Mouse (Mus musculus) c-Kit-positive CD71-positive TER-119-negative erythroid progenitor cells, embryonic 14.5 days (primary cell): ENCODE data around the gene Rgs10.

ENCODE experiments used
- DNase-seq: peaks from one replicate; pipeline ENCODE4 v3.0.0-alpha.2; 2013; ENCODE audit warnings: low read depth

The Rgs10 gene

DNA sequence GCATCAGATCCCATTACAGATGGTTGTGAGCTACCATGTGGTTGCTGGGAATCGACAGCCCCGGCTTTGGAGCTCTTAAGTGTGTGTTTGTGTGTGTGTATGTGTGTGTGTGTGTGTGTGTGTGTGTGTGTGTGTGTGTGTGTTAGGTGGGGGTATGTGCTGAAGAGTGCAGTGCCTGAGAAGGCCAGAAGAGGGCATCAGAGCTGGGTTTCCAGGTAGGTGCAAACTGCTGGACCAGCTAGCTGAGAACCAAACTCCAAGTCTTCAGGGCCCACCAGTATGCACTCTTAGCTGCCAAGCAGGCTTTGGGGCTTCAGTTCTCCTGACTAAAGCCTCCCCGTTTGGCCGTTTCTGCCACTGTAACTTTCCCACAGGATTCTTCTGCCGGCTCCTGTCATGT lies 10.3 kb downstream of the Rgs10 start:
- DNase-seq: no peak

DNA sequence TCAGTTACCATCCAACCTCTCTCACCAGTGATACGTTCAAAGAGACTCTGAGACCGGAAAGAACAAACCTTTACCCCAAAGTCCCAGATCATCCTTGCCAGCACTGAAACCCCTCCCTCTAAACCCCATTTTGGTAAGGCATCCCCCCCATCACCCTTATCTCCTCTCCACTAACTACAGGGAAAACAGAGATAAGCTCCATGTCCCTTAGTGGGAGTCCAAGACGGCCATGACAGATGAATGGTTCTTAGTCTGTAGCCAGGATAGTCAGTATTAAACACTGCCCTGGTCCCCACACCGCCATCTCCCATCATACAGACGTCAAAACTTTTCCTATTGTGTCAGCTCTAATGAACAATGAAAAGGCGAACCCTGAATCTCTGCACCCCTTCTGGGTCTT lies 14.6 kb downstream of the Rgs10 start:
- no peak for DNase-seq

DNA sequence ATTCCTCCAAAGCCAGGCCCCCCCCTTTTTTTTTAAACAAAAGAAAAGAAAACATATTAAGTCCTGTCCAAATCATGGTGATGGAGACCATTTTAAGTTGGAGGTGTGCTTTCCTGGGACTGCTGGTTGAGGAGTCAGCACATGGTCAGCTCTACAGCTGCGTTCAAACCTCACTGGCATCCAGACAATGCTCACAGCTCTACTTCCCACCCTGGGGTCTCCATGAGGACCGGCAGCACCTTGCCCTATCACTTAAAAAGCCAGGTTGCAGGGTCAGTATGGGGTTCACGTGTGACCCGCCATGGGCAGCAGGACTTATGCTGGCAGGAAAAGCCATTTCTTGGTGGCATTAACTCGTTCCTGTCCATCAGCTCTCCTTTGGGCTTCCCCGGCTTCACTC lies 15.0 kb downstream of the Rgs10 start:
- DNase-seq: no peak

DNA sequence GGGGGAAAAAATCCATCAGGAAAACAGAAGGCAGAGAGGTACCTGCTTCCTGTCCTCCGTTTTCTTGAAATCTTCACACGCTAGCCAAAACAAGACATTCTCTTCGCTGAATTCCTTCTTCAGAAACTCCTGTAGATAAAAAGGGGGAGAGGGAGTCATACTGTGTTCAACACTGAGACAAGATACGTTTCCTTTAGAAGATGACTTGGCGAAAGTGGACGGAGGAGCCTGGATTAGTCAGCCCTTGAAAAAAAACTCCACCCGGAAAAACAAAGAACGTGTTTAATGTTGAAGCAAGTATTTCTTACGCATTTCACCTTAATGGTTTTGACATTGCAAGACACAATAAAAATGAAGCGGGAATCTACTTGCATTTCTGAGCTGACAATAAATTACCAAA lies 15.4 kb downstream of the Rgs10 start:
- no peak for DNase-seq

DNA sequence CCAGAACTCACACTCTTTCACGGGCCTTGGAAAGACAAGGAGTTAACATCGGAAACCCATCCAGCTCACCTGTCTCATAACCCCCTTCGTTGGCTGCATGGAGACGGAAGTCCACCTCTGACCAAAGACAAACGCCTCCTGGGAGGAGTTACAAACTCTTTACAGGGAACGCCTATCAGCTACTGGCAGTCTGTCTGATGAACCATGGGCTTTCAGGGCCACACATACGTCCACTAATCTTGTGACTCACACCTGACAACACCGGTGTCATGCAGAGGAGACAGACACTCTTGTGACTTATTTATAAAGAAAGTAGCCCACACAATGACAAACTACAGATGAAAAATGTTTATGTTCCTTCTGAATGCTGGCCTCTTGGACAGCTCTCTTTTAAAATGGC lies 16.0 kb downstream of the Rgs10 start:
- no peak for DNase-seq

DNA sequence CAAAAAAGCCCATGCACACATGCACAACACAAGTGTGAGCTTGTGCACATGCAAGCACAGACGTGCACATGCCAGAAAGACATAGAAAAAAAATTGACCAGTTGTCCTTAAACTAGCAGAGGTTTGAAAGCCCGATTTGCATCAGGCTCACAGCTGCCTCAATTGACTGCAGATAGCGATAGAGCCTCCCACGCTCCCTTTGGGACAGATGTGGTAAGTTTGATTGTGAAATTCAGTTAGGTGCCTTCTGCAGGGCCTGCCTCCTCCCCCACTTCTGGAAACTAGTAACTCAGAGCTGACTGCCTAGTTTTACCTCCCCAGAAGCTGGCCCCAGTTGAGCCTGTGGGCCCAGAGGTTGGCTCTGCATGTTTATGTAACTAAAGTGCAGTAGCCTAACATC lies 19.9 kb downstream of the Rgs10 start:
- peak; percentile 88 for DNase-seq

DNA sequence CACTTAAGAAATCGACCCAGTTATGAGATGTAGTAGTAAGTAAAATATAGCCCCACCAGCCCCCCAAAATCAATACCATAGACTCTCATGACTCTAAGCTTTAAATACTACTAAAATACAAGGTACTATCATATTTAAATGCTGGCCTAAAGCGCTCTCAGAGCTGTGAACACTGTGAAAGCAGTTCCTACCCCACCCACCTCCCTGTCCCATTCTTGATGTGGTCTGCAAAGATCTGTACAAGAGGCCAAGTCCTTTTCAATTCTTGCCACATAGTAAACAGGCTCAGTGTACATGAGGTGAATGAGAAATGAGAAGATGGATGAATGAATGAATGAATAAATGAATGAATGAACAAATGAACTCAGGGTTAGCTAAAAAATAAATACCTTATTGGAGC lies 21.5 kb downstream of the Rgs10 start:
- DNase-seq: no peak

DNA sequence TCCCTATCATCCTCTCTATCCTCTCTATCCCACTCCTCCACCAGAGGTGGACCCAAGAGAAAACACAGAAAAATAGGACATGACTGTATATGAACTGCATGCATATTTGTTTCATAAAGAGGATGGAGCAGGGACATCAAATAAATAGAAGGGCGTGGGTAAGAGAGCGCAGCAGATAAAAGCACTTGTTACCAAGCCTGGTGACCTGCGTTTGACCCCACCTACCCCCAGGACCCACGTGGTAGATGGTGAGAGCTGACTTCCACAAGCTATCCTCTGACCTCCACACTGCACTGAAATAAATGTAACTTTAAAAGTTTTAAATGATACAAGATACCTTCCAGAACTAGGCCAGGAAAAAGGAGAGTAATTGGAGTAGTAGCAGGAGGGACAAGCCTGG lies 24.8 kb downstream of the Rgs10 start:
- DNase-seq: no peak

DNA sequence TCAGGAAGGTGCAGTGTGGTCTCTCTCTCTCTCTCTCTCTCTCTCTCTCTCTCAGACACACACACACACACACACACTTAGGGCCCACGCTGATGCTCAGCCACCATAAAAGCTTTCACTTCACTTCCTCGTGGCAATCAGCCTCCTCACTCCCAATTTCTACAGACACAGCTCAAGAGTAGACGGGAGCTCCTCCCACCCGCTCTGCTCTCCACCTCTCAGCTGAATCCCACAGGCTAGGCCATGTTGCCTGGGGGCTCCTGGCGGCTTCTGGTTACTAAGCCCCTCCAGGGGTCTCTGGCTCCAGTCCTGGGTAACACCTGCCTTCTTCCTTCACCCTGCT lies 25.6 kb downstream of the Rgs10 start:
- no peak for DNase-seq

DNA sequence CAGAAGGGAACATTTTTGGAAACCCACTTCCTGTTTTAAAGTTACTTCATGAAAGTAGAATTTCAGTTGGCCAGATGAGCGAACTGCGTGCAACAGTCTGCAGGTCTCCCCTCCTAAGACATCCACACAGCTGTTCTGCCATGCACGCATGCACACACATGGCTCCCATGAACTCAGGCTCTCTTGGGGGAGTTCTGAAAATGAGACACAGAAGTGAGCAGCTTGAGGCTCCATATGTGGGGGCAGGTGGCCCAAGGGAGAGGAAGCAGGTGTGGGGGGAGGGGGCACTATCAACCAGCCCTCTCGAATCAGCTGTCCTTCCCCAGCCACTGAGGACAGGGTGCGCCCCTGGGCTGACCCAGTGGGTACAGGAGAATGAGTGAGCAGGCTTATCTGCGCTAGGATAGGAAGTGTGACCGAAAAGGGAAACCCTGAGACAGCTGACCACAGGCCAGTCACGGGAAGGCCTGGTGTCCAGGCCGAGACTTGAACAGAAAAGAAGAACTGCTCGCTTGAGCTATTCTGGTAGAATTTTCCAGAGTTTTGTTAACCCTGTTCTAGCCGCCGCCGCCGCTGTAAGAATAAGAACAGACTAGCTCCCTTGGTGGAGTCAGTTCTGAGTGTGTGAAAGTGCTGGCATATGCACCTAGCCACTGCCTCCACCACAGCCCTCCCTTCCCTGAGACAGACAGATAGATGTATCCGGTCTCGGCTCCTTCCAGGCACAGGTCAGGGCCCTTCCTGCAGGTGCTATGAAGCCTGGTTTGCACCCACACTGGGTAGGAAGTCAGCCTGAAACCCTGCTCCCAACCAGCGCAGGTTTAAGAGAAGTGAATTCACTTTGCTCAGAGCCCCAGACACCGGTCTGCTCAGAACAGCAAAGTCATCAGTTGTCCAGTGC lies 26.2 kb downstream of the Rgs10 start:
- no peak for DNase-seq

DNA sequence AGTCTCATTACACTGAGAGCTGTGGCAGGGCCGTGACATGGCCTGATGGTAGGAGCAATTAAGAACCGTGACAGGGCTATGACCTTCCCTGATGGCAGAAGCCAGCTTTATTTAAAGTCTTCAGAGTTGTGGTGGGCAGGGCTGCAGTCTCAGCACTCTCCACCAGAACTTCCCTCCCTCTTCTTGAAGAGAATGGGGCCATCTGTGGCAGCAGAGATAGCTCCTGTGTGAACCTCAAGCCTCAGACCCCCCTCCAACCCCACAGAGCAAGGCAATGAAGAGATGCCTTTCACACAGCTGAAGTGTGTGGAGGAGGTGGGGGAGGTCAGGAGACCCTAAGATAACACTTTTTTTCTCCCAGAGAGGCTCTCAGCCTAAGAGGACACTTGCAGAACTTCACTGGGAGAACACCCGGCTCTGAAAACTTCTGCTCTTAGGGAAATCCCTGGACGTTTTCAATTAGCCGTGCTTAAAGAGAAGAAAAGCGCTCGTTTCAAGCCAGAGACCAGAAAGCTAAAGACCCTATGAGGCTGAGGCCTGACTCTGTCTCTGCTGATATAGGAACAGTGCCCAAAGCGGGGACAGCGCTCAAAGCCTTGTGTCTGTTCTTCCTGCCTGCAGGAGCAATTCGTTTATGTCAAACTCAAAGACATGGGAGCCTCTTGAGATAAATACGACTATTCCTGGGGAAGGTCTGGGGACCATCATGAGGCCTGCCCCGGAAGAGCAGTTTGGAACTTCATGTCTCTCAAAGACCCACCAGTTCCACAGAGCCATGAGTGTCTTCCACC lies 27.1 kb downstream of the Rgs10 start:
- DNase-seq: no peak

DNA sequence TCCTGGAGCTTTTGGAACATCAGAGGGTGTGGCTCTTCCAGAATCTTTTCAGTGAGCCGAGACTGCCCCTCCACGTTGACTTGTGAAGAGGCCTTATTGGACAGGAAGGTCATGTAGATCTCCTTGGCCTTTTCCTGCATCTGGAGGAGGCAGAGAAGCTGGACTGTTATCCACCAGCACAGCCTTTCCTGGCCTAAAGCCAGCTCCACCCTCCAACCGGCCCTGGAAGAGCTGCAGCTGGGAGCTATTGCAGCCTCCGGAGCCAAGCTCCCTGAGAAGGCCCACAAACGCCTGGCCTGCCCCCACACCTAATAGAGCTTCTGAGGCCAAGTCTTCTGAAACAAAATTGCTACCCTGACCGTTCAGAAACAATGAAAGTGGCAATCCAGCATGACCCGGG lies 29.6 kb downstream of the Rgs10 start:
- no peak for DNase-seq

DNA sequence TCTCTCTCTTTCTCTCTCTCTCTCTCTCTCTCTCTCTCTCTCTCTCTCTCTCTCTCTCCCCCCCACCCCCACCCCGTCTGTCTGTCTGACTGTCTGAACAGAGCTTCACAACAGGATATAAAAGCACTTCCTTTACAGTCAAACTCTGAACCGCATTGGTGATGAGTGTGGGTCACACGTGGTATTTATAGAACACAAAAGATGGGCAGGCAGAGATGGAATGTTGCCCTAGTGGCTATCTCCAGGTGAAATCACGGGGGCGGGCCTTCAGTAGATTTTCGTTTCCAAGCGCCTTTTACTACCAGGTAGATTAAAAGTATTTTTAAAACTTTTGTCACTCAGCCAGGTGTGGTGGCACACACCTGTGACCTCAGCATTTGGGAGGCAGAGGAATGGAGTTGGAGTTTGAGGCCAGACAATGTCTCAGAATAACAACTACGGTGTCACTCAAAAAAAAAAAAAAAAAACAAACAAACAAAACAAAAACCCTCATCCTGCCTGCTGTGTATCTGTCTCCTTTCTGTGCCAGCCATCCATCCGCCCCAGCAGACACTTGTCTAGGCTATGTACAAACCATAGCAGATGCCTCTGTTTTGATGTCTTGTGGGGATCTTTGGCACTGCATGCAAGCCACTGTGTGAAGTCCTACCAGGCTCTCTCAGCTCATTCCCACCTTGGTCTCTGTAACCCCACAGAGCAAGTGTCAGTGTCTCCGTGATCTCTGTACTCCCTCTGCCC lies 34.7 kb downstream of the Rgs10 start:
- no peak for DNase-seq

DNA sequence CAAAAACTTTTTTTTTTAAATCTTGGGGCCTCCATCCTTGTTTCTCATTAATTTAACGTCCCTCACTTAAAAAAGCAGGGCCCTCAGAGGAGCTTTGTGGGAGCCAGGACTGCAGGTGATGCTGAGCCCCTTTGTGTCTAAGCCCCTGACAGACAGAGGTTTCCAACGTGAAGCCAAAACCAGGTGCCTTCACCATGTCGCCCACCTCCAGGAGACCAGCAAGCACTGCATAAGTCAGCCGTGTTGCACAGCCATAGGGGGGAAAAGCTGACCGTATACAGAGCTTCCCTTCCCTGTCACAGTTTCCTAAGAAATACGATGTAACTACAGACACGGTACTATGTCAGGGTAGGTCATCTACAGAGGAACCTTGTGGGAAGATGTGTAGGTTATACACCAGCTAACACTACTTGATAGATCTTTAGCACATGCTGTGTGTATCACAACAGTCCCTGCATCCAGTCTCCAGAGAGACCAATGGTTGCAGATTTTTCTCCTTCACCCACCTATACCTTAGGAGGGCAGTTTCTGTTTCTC lies 35.3 kb downstream of the Rgs10 start:
- no peak for DNase-seq

DNA sequence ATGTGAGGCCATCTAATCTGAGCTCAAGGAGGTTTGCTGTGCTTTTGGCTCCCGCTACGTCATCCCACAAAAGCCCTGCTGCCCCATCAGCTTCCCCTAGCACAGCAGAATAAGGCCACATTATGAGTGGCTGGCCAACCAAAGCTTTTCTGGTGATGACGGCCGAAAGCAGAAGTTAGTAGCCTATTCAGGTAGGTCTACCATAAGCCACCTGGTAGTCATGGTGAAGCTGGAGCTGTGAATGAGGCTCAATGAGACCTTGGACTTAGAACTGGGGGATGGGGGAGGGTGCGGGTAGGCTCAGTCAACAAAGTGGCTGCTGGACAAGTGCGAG lies 36.1 kb downstream of the Rgs10 start:
- DNase-seq: no peak

DNA sequence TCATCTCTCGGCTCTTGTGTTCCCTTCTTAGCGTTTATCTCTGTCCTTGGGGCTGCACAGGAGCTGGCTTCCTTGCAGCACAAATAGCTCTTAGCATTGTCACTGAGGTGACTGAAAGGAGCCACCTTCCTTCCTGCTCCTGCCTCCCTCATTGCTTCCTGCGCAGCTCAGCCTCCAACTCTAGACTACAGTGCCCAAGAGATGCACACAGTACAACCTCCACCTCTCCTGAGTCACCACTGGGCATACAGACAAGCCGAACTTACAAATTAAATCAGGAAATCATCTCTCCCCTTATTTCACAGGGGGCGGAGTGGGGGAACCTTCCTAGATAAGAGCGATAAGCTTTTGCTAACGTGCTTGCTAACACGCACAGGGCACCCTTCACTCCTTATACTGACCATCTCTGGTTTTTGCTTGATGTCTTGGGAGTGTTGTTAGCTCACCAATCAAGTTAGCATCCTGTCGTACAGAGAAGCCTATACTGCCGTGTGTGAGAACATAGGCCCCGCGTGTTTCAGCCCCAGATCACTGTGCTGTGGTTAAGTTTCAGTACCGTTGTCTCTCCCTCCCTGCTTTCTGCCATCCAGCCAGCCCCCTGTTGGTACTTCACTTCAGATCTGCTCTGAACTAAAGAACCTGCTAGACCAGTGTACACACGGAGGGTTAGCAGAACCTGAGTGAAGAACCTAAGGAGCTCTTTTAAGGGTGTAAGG lies 36.6 kb downstream of the Rgs10 start:
- DNase-seq: no peak

DNA sequence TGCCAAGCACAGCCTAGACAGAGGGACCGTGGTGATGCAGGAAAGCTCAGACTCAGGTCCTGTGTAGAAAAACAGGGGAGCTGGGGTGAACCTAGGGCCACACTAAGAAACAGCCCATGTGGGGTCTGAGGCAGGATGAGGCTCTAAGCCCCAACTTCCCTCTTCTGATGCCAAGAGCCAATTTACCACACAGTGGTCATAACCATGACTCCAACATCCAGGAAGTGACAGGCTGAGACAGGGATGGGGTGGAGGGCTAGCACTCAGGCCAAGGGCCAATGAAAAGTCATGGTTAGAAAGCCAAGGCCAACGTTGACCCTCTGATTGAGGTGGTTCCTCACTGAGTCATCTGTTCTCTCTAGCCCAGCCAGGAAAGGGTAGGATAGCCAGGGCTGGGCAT lies 37.6 kb downstream of the Rgs10 start:
- no peak for DNase-seq

DNA sequence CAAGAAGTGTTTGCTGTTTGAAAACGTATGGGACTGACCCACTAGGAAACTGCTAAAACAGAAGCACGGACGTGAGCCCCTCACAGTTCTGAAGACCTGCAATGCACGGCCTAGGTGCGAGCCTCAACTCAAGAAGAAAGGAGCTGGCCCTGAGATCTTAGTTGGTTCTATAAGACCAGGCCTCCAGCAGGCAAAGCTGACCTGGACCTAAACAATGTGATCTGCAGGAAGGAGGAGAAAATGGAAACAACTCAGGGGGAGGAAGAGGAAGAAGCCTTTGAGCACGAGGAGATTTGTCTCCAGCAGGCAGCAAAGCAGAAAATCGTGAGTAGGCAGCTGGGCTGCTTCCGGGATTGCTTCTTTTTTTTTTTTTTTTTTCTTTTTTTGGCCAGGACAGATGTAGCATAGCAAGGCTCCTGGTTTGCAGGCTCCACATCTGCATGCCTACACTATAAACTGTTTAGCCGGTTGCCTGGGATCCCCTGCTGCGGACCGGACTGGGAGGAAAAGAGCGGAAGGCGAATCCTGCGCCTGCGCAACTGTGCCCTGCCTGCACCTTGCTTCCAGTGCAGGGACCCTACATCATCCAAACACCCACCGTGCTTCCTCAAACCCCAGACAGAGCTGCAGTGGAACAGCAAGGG lies 39.3 kb downstream of the Rgs10 start:
- no peak for DNase-seq

DNA sequence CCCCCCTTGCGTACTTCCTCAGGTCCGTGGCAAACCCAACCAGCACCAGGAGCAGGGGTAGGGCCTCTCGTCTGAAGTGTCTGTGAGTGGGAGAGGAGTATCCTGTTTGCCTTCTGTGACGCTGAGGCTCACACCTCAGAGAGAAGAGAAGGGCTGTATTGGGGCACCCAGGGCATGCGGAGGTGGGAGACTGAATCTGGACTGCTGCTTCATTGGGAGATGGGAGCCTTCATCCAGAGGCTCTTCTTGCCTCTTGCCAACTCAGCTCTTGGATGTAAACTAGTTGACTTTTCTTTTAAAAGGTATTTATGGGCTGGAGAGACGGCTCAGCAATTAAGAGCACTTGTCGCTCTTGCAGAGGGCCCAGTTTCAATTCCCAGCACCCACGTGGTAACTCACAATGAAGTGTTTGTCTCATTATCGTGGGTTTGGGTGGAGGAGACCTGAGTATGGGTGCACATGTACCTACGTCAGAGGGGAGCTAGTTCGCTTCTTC lies 42.3 kb downstream of the Rgs10 start:
- DNase-seq: no peak

DNA sequence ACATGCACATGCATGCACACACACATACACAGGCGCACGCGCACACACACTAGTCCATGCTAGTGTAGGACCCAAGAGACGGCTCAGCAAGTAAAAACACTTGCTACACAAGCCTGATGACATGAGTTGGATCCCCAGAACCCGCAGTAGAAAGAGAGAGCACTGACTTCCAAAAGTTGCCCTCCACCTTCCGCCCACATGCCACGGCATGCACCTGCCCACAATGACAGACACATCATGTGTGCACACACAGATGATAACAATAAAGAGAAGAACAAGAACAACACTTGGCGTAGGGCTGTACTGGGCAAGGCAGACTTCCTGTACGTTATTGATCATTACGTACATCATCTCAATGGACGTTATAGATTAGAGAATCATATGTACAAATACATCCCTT lies 44.4 kb downstream of the Rgs10 start:
- DNase-seq: no peak

DNA sequence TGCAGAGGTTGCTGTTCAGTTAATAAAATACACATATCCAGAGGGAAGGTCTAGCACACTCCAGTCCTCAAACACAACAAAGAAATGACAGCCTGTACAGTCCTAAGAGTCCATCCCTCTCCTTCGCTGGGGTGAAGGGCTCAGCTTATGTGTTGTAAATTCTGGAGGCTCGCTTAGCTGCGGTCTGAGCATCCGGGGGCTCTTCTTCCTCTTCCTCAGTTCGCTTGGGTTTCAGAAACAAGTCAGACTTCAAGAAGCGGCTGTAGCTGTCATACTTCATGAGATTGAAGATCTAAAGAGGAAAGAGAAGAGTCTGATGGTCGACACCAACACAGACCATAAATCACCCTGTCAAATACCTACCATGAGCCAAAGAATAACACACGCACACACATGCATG lies 44.8 kb downstream of the Rgs10 start:
- no peak for DNase-seq
